Mouse (Mus musculus): Measurements from ENCODE around the gene Lars2.

Lars2 gene

GRCm38 (mm10) chr9:123507380-123507779 lies 140.7 kb downstream of the Lars2 start:
- no peak for DNase-seq (ENCODE audit: low spot score)

- no peak for DNase-seq (ENCODE audit: low spot score)
These were observed 142.3 kb downstream of the Lars2 start for GRCm38 (mm10) chr9:123508986-123509385.

GRCm38 (mm10) chr9:123509638-123510604 lies 143.2 kb downstream of the Lars2 start:
- DNase-seq (ENCODE audit: low spot score), result no peak

- no peak for DNase-seq (ENCODE audit: low spot score)
These were observed 144.2 kb downstream of the Lars2 start for GRCm38 (mm10) chr9:123510926-123511325.

Data from ovary, postnatal 10 days (tissue).